Mouse (Mus musculus) midbrain, embryonic 16.5 days (tissue): ENCODE data around the gene 6720489N17Rik. TPM values are rescaled to one million over a fixed set of nuclear protein-coding genes. Genes with fewer than 3 reads are reported as not detected.
"Not testable (repeated sequence)": the region's sequence is repeated elsewhere in the genome, so short reads cannot be mapped to it uniquely, and the experiment has no call there.

Experiments used
- ATAC-seq: fragments of 200-750 bp; cut with Nextera tagmentation; 2 replicates; pipeline ENCODE4 v1.8.0; 2017; ENCODE audit warnings: moderate TSS enrichment
- H3K27ac ChIP-seq: fragments of 300-500 bp; sonication (generic); 2 replicates; pipeline ENCODE4 v1.5.1; 2014; ENCODE audit warnings: mild to moderate bottlenecking, low read length, mixed read lengths
- H3K27me3 ChIP-seq: fragments of 300-500 bp; sonication (generic); 2 replicates; pipeline ENCODE4 v1.6.1; 2014; ENCODE audit warnings: low read depth, low read length, mixed read lengths; ENCODE audit not compliant: control insufficient read depth, insufficient read depth
- H3K36me3 ChIP-seq: fragments of 300-500 bp; sonication (generic); 2 replicates; pipeline ENCODE4 v1.6.1; 2014; ENCODE audit warnings: mild to moderate bottlenecking, low read length, moderate library complexity, mixed read lengths; ENCODE audit not compliant: control insufficient read depth, insufficient read depth
- H3K4me1 ChIP-seq: fragments of 300-500 bp; sonication (generic); 2 replicates; pipeline ENCODE4 v1.6.1; 2014; ENCODE audit warnings: mild to moderate bottlenecking, low read length, mixed read lengths; ENCODE audit not compliant: control insufficient read depth, insufficient read depth
- H3K4me2 ChIP-seq: fragments of 300-500 bp; sonication (generic); 2 replicates; pipeline ENCODE4 v1.6.1; 2014; ENCODE audit warnings: mild to moderate bottlenecking, low read length, mixed read lengths
- H3K4me3 ChIP-seq: fragments of 300-500 bp; sonication (generic); 2 replicates; pipeline ENCODE4 v1.5.1; 2014; ENCODE audit warnings: low read depth, mild to moderate bottlenecking, low read length, moderate library complexity, mixed read lengths
- H3K9ac ChIP-seq: fragments of 300-500 bp; sonication (generic); 2 replicates; pipeline ENCODE4 v1.6.1; 2014; ENCODE audit warnings: low read depth, low read length, mixed read lengths
- H3K9me3 ChIP-seq: fragments of 300-500 bp; sonication (generic); replicated peaks from 2 replicates; pipeline ENCODE4 v1.6.1; 2014; ENCODE audit warnings: mild to moderate bottlenecking, low read length, mixed read lengths; ENCODE audit not compliant: control insufficient read depth, poor library complexity, severe bottlenecking
- WGBS: fragments of 180-500 bp; shearing (Covaris S2); extraction: QIAGEN DNeasy Blood & Tissue Kit; methylation state at CpG from one replicate; pipeline ENCODE4 v1.1.7; 2014; 5-methylcytosine and 5-hydroxymethylcytosine counted together
- polyA plus RNA-seq: library from polyadenylated mRNA; unstranded; fragments of >200 nt; fragmentation: Nextera tagmentation; extraction: Ambion mirVana; gene quantifications from 2 replicates; pipeline ENCODE4 v1.2.1, GENCODE M21; 2015

6720489N17Rik gene
- polyA plus RNA-seq = 7.5 and 9.6 TPM in 2 replicates

DNA sequence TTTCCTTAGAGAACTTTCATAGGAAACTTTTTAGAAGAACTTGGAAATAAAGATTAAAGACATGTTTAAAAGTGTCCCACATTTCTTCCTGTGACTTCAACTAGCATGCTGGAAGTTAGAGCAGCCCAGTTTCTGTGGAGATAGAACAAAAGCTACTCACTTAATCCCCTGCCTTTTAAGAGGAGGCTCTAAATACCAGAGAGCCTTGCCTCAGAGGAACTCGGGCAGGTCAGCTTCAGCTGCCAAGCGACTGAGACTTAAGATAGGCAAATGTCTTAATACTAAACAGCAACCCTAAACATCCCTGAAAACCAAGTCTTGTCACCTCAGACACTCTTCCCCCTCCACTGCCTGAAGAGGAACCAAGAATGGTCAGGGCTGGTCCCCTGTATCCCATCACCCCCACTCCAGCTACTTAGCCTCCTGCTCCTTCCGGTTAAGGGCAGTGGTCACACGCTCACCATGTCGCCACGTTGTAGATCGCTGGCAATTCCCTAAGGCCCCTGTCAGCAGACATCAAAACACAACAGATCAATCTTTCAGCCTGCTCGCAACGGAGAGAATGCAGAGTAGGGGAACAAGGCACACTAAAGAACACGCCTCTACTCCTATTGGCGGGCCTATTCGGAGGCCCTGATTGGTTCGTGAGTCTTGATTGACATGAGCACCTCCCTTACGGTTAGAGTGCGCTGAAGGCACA lies at the start of gene 6720489N17Rik:
6720489N17Rik (minus strand) TSS at position 606 of the 700 bp plus-strand sequence.
- not testable (repeated sequence) for H3K36me3 ChIP-seq, H3K9me3 ChIP-seq, H3K4me1 ChIP-seq, H3K27me3 ChIP-seq
- peak within 1 kb of the TSS; percentile 49 for H3K4me3 ChIP-seq
- peak within 1 kb of the TSS; percentile 60 for H3K9ac ChIP-seq
- peak within 1 kb of the TSS; percentile 59 for H3K4me2 ChIP-seq
- WGBS = under 1% methylated on average over 15 of the region's 15 CpGs
- ATAC-seq = peak; percentile 100
- peak within 1 kb of the TSS; percentile 32; the same call in 1 of the 2 replicates for H3K27ac ChIP-seq

DNA sequence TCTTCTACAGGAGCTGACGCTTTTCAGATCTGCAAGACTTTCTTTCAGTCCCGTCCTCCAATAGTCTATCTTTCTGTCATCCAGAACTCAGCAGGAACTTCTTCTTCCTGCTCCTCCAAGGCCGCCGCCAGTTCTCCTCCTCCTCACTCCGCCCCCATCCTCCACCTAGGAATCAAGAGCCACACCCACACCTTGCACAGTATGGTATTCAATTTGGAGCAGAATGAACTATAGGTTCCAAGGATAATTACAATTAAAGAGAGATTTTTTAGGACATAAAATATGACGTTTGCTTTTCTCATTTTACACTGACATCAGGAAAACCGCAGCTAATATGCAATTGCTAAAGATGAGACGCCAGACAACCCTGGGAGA lies 29.4 kb upstream of the 6720489N17Rik start:
- Histone ChIP-seq H3K36me3 (no peaks in the 10 kb centered on the region), H3K9me3 (peaks cover 4% of the 10 kb centered on the region), H3K27ac (peak overlapping the region; percentile 70; the same call in 1 of the 2 replicates), H3K4me3 (peak overlapping the region; percentile 56), H3K4me1 (no peaks in the 10 kb centered on the region; the same call in 1 of the 2 replicates), H3K27me3 (no peaks in the 10 kb centered on the region), H3K4me2 (peak overlapping the region; percentile 55), H3K9ac (peak overlapping the region; percentile 72; the same call in 1 of the 2 replicates)
- peak; percentile 95 for ATAC-seq
- WGBS = 22% methylated on average over 8 of the region's 8 CpGs

DNA sequence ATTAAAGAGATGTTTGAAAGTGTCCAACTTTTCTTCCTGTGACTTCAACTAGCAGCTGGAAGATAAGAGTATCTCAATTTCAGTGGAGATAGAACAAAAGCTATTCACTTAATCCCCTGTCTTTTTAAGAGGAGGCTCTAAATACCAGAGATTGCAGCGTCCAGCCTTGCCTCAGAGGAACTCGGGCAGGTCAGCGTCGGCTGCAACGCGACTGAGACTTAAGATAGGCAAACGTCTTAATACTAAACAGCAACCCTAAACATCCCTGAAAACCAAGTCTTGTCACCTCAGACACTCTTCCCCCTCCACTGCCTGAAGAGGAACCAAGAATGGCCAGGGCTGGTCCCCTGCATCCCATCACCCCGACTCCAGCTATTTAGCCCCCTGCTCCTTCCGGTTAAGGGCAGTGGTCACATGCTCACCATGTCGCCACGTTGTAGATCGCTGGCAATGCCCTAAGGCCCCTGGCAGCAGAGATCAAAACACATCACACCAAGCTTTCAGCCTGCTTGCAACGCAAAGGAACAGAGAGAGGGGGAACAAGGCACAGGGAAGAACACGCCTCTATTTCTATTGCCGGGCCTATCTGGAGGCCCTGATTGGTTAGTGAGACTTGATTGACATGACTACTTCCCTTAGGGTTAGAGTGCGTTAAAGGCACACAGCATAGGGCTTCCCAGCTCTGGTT lies 28.8 kb upstream of the 6720489N17Rik start:
- H3K9me3 ChIP-seq, H3K4me1 ChIP-seq, H3K27me3 ChIP-seq, H3K36me3 ChIP-seq: not testable (repeated sequence)
- H3K4me2 ChIP-seq = peak overlapping the region; percentile 55
- under 1% methylated on average over 16 of the region's 16 CpGs for WGBS
- peak overlapping the region; percentile 72 for H3K9ac ChIP-seq
- H3K27ac ChIP-seq = peak overlapping the region; percentile 70
- ATAC-seq = peak; percentile 100
- peak overlapping the region; percentile 56 for H3K4me3 ChIP-seq

DNA sequence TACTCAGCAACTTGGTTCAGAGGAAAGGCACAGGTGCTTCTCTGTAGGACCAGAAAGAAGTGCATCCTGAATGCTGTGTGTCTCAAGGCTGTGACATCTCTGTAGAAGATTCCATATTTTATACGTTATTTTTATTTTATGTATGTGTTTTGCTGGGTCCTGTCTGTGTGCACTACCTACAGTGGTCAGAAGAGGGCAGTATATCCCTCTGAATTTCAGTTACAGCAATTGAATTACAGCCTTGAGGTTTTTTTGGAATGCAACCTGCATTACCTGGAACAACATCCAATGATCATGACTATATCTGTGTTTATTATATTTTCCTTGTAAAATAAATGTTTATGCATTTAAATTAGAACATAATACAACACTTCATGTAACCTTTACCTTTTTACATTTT lies 3.1 kb upstream of the 6720489N17Rik start:
- not testable (repeated sequence) for H3K9ac ChIP-seq, H3K27ac ChIP-seq, H3K27me3 ChIP-seq, H3K4me3 ChIP-seq, H3K9me3 ChIP-seq, H3K36me3 ChIP-seq, H3K4me1 ChIP-seq, ATAC-seq, H3K4me2 ChIP-seq
- WGBS = 36% methylated on average over 1 of the region's 1 CpGs

DNA sequence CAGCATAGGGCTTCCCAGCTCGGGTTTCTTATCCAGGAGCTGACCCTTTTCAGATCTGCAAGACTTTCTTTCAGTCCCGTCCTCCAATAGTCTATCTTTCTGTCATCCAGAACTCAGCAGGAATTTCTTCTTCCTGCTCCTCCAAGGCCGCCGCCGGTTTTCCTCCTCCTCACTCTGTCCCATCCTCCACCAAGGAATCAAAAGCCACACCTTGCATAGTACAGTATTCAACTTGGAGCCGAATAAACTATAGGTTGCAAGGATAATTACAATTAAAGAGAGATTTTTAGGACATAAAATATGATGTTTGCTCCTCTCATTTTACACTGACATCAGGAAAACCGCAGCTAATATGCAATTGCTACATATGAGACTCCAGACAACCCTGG lies 289 bp upstream of the 6720489N17Rik start:
- Histone ChIP-seq H3K9ac (peak overlapping the region; percentile 60; the same call in 1 of the 2 replicates), H3K4me3 (peak overlapping the region; percentile 49), H3K4me2 (peak overlapping the region; percentile 59)
- WGBS = 6% methylated on average over 7 of the region's 7 CpGs
- not testable (repeated sequence) for H3K27me3 ChIP-seq, H3K4me1 ChIP-seq, H3K27ac ChIP-seq, H3K9me3 ChIP-seq, H3K36me3 ChIP-seq
- peak; percentile 91 for ATAC-seq

DNA sequence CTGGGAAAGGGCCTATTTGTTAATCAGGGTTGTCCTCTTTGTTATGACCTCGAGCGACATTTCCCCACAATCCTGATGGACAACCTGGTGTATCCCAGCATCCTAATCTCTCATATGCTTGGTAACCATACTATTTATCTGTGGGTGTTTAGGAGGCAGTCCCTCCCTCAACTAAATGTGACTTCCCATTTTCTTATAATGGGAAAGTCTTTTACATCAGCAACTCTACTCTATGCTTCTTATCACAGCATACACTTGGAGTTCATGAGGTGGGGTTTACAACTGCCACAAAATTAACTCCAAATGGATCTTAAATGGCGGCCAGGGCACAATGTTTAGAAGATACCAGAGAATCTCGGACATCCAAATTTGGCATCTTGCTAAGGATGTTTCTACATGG lies 6.5 kb downstream of the 6720489N17Rik start:
- H3K27me3 ChIP-seq, H3K4me1 ChIP-seq, H3K9ac ChIP-seq, H3K4me2 ChIP-seq, H3K27ac ChIP-seq, H3K4me3 ChIP-seq, H3K36me3 ChIP-seq, ATAC-seq, H3K9me3 ChIP-seq: not testable (repeated sequence)
- 91% methylated on average over 4 of the region's 4 CpGs for WGBS

DNA sequence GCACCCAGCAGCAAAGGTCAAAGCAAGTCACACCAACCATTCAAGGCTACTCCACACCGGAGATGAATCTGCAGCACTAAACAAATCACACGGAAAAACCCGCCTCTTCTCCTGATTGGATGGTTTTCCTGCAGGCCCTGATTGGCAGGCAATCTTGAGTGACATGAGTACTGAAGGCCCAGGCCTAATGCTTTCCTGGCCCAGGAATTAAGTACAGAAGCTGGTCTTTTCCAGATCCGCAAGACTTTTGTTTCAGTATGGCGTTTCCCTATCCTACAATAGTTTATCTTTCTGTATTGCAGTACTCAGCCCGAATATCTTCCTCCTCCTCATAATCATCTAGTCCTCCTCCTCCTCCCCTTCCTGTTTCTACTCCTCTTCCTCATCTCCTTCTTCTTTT lies 52.9 kb downstream of the 6720489N17Rik start, which contains the start of gene Zfp934:
Zfp934 (minus strand) TSS at position 101 of the 400 bp plus-strand sequence.
- not testable (repeated sequence) for H3K27me3 ChIP-seq, H3K36me3 ChIP-seq, H3K9ac ChIP-seq, H3K4me2 ChIP-seq, H3K4me1 ChIP-seq, H3K4me3 ChIP-seq, ATAC-seq, H3K9me3 ChIP-seq, H3K27ac ChIP-seq
- WGBS = 96% methylated on average over 3 of the region's 6 CpGs

DNA sequence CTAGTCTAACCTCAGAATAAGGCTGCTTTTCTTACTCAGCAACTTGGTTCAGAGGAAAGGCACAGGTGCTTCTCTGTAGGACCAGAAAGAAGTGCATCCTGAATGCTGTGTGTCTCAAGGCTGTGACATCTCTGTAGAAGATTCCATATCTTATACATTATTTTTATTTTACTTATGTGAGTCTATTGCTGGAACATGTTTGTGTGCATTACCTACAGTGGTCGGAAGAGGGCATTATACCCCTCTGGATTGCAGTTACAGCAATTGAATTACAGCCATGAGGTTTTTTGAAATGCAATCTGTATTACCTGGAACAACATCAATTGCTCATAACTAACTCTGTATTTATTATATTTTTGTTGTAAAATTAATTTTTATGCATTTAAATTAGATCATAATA lies 62.3 kb downstream of the 6720489N17Rik start:
- not testable (repeated sequence) for H3K27ac ChIP-seq, H3K9ac ChIP-seq, H3K36me3 ChIP-seq, H3K9me3 ChIP-seq, H3K27me3 ChIP-seq, H3K4me2 ChIP-seq, H3K4me3 ChIP-seq, ATAC-seq, H3K4me1 ChIP-seq
- WGBS = 25% methylated on average over 1 of the region's 1 CpGs
